Mouse (Mus musculus): Measurements from ENCODE around the gene Trim30d.

GRCm38 (mm10) chr7:104549833-104550232, 42.2 kb upstream of the Trim30d start, which contains the start of gene Olfr651:
- TF ChIP-seq POLR2A (IDR thresholded peaks at IDR 0.05; ENCODE audit: insufficient read length, low read depth) = no peak
- no peak for TF ChIP-seq CEBPB (IDR thresholded peaks at IDR 0.05; ENCODE audit: insufficient read depth, poor library complexity, severe bottlenecking)
- no peak for TF ChIP-seq TCF12 (IDR thresholded peaks at IDR 0.05; ENCODE audit: insufficient read depth, poor library complexity, severe bottlenecking)
- no peak for TF ChIP-seq MAX (IDR thresholded peaks at IDR 0.05; ENCODE audit: low read depth)
- TF ChIP-seq E2F4 (IDR thresholded peaks at IDR 0.05; ENCODE audit: insufficient read depth) = no peak
- TF ChIP-seq POLR2AphosphoS2 (IDR thresholded peaks at IDR 0.05; ENCODE audit: insufficient read length, low read depth) = no peak
- TF ChIP-seq MYOD1 (IDR thresholded peaks at IDR 0.05; ENCODE audit: control insufficient read depth in 1 of 3, insufficient read length in 2 of 3, low read depth in 2 of 3) = no peak
- no peak for TF ChIP-seq TCF3 (IDR thresholded peaks at IDR 0.05; ENCODE audit: insufficient read length, low read depth)
